Mouse (Mus musculus) heart, adult 2 months (tissue): ENCODE results near the gene Cdk13.

ENCODE experiments used
- CTCF ChIP-seq: fragments of 200-600 bp; IDR thresholded peaks from 2 replicates; pipeline ENCODE4 v1.8.1; 2022; ENCODE audit warnings: antibody characterized with exemption, mild to moderate bottlenecking, moderate library complexity
- EP300 ChIP-seq: fragments of 200-500 bp; IDR thresholded peaks from 2 replicates; pipeline ENCODE4 v1.6.1; 2011; ENCODE audit warnings: low read depth, low read length, control low read depth; ENCODE audit not compliant: insufficient read depth
- POLR2A ChIP-seq: fragments of 200-500 bp; IDR thresholded peaks from 2 replicates; pipeline ENCODE4 v1.6.1; 2011; ENCODE audit warnings: mild to moderate bottlenecking, low read depth, low read length, control low read depth; ENCODE audit not compliant: insufficient read depth

GRCm38 (mm10) chr13:17783643-17784042, 21.3 kb downstream of the Cdk13 start:
- TF ChIP-seq CTCF (no peak), POLR2A (no peak), EP300 (no peak)
